Mouse (Mus musculus) heart, postnatal 14 days (tissue): ENCODE measurements around the gene Gm20517. TPM values are rescaled to one million over a fixed set of nuclear protein-coding genes. Genes with fewer than 3 reads are reported as not detected.

ENCODE experiments used
- DNase-seq, 2 experiments: peaks; one replicate each; pipeline ENCODE4 v3.0.0; 2021 to 2022
- intact Hi-C: fragments of 180-260 bp; cut with DNase I; formaldehyde crosslinking; loops from one replicate; pipeline ENCODE4 v1.15.1; 2025
- total RNA-seq, 2 experiments: library from RNA; stranded (reverse); gene quantifications; 2 replicates each; pipeline ENCODE4 v1.2.3; 2021

The Gm20517 gene
- total RNA-seq, 2 experiments from 2014 or later: 1.9 to 2.5 TPM

DNA sequence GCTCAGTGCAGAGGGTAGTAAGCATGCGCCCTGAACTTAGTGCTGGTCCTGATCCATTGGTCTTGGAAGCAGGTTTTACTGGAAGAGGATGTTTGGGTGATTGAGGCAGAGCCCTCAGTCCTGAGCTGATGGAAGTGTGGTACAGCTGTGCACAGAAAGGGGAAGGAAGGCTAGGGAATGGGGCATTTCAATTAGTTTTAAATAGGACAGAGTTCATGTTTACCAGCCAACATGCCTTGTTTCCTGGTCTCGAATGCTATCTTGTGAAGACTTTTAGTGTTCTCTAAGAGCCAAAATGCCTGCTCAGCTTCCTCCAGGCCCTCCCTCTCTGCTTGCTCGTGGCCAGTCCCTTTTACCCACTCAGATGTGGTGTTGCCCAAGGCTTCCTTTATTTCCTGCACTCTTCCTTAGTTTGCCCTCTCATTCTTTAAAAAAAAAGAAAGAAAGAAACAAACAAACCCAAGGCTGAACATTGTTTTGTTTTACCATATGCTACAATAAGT is 47.4 kb downstream of the Gm20517 start:
- intact Hi-C loops: no loop called here
- no peak for DNase-seq

DNA sequence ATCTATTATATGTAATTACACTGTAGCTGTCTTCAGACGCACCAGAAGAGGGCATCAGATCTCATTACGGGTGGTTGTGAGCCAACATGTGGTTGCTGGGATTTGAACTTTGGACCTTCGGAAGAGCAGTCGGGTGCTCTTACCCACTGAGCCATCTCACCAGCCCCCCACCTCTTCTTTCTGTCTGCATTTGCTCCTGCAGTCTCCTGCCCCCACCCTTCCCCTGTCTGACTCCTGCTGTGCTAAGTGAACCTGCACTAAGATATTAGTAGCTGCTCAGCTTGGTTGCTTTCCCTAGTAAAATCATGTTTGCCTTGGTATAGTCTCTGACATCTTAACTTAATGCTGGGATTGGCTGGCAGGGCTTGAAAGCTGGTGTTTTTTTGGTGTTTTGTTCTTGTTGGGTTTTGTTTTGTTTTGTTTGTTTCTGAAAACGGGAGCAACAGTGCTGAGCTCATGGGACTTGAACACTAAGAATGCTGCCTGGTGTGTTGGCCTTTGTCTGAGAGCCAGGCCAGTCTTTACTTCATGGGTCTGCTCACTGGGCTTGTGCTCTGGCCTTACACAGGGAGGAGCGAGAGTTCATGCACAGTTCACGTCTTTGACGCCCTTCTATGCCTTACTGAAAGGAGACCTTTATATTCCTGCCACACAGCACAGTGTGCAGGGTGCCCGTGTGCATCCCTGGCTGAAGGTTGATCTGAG is 51.8 kb downstream of the Gm20517 start:
- no peak for DNase-seq
- intact Hi-C loops: no loop called here

DNA sequence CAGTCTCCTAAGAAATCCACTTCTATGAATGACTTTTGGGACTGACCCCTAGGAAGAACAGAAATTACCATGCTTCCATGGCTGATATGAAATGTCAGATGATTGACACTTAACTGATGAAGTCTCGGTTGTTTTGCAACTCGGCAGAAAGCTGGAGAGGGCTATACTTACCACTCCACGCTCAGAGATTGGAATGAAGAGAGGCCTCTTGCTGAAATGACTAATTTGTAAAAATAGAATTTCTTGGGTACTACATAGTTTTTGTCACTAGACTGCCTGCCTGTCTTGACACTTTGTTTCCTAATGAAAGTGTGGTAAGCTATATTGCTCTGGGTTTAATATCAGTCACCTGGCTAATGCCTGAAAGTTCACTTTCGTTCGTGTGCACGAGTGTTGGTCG is 53.1 kb downstream of the Gm20517 start:
- intact Hi-C loops: no loop called here
- DNase-seq: no peak

DNA sequence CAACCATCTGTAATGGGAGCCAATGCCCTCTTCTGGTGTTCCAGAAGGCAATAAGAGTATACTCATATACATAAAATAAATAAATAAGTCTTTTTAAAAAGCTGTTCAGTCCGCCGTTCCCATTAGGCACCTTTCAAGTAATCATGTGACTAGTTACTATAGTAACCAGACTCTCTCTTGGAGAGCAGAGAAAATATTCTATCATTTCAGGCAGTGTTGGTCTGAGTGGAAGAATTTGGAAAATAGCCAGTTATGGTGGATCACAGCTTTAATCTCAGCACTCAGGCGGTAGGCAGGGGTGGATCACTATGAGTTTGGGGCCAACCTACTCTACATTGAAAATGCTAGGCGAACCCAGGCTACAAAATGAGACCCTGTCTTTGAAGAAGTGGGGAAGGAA is 57.8 kb downstream of the Gm20517 start:
- intact Hi-C loops: no loop called here

DNA sequence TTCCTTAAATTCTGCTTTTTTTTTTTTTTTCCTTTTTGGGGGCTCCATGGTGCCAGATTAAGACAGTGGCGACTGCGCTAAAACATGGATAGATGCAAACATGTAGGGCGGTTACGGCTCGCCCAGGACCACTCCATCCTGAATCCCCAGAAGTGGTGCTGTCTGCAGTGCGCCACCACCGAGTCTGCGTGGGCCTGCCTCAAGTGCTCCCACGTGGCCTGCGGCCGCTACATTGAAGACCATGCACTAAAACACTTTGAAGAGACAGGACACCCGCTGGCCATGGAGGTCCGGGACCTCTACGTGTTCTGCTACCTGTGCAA is 60.6 kb downstream of the Gm20517 start:
- no peak for DNase-seq
- intact Hi-C loops: no loop called here

More for the DNA sequence above, 57.8 kb downstream of the Gm20517 start:
- DNase-seq: no peak

DNA sequence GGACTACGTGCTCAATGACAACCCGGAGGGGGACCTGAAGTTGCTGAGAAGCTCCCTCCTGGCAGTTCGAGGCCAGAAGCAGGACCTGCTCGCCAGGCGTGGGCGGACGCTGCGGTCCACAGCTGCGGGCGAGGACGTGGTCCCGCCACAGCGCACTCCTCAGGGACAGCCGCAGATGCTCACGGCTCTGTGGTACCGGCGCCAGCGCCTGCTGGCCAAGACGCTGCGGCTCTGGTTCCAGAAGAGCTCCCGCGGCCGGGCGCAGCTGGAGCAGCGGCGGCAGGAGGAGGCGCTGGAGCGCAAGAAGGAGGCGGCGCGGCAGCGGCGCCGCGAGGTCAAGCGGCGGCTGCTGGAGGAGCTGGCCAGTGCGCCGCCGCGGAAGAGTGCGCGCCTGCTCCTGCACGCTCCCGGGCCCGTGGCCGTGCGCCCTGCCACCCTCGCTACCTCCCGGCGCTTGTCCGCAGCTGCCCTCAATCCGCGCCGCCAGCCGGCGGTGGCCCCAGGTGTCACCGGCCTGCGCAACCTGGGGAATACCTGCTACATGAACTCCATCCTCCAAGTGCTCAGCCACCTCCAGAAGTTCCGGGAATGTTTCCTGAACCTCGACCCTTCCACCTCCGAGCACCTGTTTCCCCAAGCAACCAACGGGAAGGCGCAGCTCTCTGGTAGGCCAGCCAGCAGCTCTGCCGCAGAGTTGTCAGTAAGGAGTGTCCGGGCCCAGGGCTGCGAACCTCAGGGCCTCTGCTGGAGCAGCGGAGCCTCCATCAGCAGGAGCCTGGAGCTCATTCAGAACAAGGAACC is 61.1 kb downstream of the Gm20517 start:
- peak; percentile 76 to 78 for DNase-seq
- intact Hi-C loops: no loop called here

DNA sequence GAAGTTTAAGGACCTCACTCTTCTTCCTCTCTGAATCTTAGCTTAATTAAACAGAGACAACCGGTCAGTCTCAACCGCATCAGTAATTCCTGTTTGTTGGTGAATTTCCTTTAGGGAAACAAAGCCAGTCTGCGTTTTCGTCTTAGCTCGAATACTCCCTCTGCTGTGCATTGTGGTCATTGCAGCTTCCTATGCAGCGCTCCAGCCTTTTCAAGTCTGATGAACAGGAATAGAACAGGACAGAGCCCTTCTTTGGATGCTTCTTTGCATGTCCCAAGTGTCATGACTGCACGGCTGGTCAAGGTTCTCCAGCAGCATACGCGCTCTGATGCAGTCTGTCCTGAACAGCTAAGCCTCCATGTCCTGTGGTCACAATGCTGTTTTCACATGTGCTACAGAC is 65.2 kb downstream of the Gm20517 start:
- DNase-seq: peak; percentile 74 to 84
- intact Hi-C loops: loop anchor here (5.0 kb wide), 2 partner anchors 44 to 164 kb away; partner anchors contain the start of gene Usp49

DNA sequence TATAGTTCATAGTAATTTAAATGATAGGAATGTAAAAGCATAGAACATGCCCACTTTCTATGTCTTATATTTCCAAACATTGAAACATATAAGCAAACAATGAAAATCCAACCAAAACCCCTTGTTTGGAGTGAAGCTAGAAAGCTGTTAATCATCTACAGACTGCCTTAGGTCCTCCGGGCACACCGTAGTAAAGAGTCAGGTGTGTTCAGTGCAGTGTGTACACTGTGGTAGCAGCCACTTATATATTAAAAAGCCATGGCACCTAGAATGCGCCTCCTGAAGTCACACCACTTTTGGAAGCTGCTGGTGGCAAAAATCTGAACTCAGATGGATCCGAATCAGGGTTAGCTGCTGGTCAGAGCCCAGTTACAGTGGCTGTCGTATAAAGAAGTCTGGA is 66.8 kb downstream of the Gm20517 start:
- intact Hi-C loops: loop anchor here (5.0 kb wide), 2 partner anchors 46 to 166 kb away; partner anchors contain the start of gene Usp49
- DNase-seq: no peak

DNA sequence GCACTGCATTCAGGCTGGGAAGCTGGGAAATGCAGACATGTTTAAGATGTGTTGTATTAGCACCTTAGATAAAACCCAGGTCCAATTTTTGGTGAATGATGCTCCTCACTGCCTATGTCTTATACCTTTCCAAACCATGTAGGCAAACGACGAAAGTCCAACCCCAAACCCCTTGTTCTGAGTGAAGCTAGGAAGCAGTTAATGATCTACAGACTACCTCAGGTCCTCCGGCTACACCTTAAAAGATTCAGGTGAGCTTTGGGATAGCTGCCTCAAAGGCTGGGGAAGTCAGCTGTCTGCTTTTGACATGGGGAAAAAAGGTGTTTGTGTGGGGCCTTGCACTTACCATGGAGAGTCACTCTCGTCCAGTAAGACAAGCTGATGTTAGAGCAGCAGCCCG is 67.3 kb downstream of the Gm20517 start:
- intact Hi-C loops: loop anchor here (5.0 kb wide), 2 partner anchors 46 to 166 kb away; partner anchors contain the start of gene Usp49
- no peak for DNase-seq

DNA sequence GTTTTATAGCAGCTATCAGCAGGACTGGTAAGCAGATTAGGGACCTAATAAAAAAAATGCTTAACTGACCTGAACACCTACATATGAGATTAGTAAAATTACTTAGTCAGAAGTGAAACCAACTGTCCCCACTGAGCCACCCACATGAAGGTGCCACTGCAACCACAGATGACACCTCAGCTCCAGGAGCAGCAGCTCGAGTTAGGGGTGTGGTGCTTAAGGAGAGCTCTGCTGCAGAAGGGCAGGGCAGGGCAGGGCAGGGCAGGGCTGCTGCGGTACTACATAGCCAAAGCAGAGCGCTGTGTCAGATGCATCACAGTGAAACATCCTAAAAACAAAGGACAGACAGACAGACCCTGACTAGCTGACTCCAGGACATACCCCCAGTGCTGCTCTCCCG is 71.4 kb downstream of the Gm20517 start:
- no peak for DNase-seq
- intact Hi-C loops: no loop called here

DNA sequence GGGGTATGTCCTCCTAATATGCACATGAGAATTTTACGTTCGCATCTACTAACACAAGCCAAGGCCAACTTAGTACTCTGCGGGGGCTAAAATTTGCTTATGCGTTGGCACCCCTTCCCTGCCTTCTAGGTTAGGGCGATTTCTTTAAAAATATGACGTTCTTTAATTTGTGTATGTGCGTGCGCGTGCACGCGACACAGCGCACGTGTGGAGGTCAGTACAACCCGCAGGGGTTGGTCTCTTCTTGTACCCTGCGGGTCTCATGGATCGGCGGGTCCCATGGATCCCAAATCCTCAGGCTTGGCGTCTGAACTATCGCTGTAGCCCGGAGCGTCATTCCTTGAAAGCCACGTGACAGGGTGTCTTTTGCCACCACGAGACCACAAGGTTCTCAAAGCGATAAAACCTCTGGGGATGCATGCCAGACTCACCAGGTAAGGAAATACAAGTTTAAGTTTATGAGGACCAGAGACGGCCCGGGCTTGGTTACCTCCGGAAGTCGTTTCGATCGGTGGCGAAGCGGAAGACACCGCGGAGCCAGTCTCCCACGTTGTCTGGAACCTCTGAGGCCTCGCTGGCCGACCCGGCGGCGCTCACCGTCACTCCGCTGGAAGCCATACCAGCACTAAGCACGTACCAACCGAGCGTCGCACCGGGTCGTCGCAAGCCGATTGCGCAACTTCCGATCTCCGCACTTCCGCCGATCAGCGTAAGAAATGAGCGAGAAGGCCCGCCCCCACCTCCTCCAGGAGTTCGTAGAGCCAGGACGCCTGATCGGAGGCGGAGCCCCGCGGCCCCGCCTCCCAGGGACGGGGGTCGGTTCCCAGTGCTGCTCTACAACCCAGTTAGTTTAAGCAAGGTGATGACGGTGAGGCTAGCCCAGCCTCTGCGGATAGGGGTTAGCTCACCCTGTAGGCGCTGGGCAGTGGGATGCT is 76.3 kb downstream of the Gm20517 start:
- DNase-seq: peak; percentile 94 to 97
- intact Hi-C loops: loop anchor here (5.0 kb wide), 1 partner anchor 215 kb away; no protein-coding TSS in a partner anchor

DNA sequence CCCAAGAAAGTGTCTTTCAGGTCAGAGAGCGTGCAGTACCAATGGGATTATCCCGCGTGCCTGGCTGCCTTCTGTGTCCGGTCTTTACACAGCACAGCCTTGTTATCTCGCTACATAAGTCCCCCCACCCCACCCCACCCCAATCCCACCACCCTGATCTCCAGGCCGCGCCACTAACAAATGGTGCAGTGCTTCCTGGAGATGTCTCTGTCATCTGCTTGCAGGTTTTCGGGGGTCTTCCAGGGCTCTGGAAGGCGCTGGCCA is 76.9 kb downstream of the Gm20517 start, which contains the start of gene Tomm6:
Tomm6 (minus strand) TSS at position 43 of the 264 bp plus-strand sequence.
- intact Hi-C loops: loop anchor here (5.0 kb wide), 1 partner anchor 216 kb away; no protein-coding TSS in a partner anchor
- no peak for DNase-seq

DNA sequence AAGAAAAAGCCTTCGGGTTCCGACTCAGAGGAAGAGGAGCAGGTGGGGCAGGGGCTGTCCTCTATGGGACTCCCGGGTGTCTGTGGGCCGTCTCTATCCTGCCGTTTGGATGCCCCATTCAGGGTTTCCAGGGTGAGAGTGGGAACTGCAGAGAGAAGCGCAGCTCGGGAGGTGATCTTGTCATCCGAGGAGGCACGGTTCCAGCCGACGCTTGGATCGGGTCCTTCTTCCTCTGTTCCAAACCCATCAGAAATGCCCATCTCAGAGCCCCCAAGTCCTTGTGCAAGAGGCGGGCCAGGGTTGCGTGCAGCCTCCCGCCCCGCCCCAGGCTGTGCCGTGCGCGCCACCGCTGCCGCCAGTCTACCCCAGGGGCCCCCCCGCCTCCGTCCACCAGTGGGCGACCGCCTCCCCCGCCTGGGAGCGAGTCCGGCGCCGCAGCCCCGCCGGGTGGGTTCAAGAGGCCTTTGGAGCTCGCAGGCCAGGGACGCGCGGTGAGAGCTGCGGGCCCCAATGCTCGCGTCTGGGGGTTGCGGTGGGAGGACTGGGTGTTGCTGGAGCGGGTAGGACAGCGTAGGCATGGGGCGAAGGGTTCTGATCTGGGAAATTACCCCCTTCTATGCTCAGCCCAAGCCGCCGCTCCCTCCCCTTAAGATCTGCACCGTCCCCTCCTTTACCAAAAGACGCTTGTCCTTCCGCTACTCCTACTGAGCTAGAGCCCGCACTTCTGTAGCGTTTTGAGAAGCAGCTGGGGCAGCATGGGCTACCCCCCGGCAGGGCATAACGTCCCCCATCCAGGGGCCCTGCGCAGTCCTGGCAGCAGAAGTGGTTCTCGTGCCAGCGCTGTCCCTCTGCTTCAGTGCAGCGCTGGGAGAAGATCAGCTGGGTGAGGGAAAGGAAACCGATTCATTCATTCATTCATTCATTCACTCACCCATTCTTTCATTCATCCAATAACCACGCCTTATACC is 77.5 kb downstream of the Gm20517 start, which contains the start of gene Frs3:
Frs3 (plus strand) TSS at position 423 of the 968 bp plus-strand sequence.
- intact Hi-C loops: loop anchor here (5.0 kb wide), 1 partner anchor 217 kb away; no protein-coding TSS in a partner anchor
- peak; percentile 74 to 78 for DNase-seq

DNA sequence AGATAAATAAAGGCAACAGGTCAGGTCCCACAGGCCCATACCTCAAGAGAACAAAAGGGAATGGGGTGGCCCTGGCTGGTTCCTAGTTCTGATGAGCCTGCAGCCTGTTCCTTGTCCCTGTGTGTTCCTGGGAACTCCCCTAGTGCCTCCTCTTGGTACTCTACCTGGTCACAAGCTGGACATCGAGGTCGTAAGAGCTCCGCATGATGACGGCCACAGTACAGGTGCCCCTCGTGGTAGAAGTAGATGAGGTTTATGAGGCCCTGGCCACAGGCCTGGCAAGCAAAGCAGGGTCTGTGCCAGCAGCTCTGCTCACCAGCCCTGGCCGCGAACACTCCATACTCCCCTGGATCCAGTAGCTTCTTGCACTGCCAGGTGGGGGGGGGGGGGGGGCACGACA is 78.5 kb downstream of the Gm20517 start:
- intact Hi-C loops: loop anchor here (5.0 kb wide), 1 partner anchor 218 kb away; no protein-coding TSS in a partner anchor
- DNase-seq: no peak

DNA sequence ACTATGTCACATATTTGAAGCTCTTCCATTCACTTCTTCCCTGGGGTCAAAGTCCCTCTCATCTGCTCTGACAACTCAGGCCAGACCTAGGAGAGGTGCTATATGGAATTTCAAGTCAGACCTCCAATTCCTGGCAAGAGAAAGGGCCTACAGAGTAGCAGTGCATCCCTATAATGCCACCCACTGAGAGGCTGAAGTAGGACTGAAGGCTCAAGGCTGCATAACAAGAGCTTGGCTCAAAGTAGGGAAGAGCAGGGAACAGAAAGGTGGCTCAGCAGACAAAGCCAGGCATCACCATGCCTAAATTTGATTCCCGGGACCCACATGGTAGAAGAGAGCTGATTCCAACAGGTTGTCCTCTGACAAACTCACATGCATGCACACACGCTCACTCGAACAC is 80.3 kb downstream of the Gm20517 start:
- no peak for DNase-seq
- intact Hi-C loops: no loop called here

DNA sequence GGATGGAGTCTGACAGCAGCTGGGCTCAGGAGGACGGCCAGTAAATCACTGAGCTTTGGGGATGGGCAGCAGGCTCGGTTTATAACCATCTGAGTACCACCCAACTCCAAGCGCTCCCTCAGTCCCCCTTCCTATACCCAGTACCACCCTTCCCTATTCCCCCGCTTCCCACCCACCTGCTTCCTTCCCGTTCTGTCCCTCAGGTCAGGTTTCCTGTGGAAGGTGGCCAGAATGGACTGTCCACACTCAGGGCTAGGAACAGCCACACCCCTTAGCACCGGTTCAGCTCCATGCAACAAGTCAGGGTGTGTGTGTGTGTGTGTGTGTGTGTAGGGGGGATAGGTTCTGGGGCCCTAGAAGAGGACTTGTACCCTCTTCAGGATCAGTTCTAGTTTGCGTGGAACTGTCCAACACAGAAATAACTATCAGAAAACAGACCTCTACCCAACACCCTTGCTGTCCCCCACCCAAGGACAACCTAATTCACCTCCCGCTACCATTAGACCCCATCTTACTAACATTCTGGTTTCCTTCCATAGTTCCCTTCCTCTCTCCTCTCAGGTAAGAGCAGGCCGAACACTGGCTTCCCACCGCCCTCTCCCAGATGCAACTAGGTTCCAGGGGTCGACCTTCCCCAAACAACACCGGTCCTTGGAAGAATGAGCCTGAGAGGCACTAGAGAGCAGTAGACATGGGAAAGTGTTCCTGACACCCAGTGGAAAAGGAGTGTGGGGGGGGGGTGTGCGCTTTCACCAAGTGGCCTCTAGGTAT is 82.5 kb downstream of the Gm20517 start:
- peak; percentile 24 to 42 for DNase-seq
- intact Hi-C loops: no loop called here

DNA sequence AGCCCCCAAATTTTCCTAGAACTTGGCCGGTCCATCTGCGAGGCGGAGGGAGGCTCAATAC is 82.9 kb downstream of the Gm20517 start, which contains the start of gene Gm21981:
Gm21981 (minus strand) TSS at position 14 of the 61 bp plus-strand sequence.
- intact Hi-C loops: no loop called here
- DNase-seq: no peak

DNA sequence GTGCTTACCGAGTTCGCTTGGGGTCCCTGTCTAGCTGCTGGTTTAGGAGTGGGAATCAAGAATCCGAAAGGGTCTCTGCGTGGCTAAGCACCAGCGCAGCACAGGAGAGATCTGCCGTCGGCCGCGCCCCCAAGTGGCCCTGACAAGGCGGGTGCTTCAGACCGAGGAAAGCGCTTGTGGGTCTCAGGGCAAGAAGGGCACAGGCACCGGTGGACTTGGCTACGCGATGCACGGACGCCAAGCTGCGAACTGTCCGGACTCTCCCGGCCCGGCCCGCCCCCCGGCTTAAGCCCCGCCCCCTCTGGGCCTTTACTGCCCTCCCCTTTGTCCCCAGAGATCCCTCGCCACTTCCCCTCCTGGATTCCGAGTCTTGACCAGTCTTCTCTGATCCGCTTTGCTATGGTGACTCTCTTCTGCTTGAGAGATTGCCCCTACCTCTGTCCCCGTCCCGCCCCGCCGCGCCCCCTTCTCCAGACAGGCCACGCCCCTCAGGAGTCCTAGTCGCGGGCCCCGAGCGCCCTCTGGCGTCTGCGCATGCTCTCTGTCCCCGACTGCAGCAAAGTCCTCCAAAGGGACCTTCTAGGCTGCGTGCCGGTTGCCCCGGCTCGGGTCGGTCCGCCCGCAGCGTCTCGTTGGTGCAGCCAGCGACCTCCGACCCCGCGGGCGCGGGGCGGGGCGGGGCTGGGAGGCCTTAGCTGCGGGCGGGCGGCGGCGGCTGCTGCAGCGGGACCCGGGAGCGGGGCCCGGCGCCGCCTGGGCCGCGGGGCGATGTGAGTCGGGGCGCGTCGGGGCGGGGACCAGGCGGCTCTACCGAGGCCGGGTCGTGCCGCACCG is 83.3 kb downstream of the Gm20517 start, which contains the start of gene Prickle4:
Prickle4 (minus strand) TSS at position 234 of the 834 bp plus-strand sequence.
- intact Hi-C loops: no loop called here

More for the DNA sequence above, 83.3 kb downstream of the Gm20517 start, which contains the start of gene Prickle4:
- DNase-seq: peak; percentile 99
